Mouse (Mus musculus) embryonic fibroblast, embryonic 13.5 days (primary cell): Measurements from ENCODE around the gene Exoc2.

ENCODE experiments used
- CTCF ChIP-seq: IDR thresholded peaks from 2 replicates; pipeline ENCODE4 v1.5.1; 2011; ENCODE audit warnings: mild to moderate bottlenecking, control low read depth, low read length, moderate library complexity, borderline replicate concordance; ENCODE audit not compliant: insufficient read depth
- POLR2A ChIP-seq: IDR thresholded peaks from 2 replicates; pipeline ENCODE4 v1.6.1; 2011; ENCODE audit warnings: low read depth, mild to moderate bottlenecking, control low read depth, low read length, moderate library complexity

- TF ChIP-seq CTCF (no peak), POLR2A (no peak)
These were observed 181.6 kb downstream of the Exoc2 start for GRCm38 (mm10) chr13:30792308-30792707.
